Mouse (Mus musculus) C2C12 (cell line): Measurements from ENCODE around the gene Plpp2.

Experiments used
- CTCF ChIP-seq: IDR thresholded peaks from one replicate; pipeline ENCODE4 v1.5.1; 2011; ENCODE audit not compliant: control insufficient read depth, insufficient read depth, insufficient read length
- MAX ChIP-seq: IDR thresholded peaks from one replicate; pipeline ENCODE4 v1.6.1; 2011; ENCODE audit warnings: mild to moderate bottlenecking, control low read depth
- USF1 ChIP-seq: IDR thresholded peaks from one replicate; pipeline ENCODE4 v1.6.1; 2011; ENCODE audit warnings: low read depth, mild to moderate bottlenecking, control low read depth, moderate library complexity

GRCm38 (mm10) chr10:79527453-79527845 lies 6.1 kb downstream of the Plpp2 start:
- no peak for TF ChIP-seq MAX
- TF ChIP-seq CTCF, result no peak
- TF ChIP-seq USF1, result no peak
